17 mouse cellular contexts compared by ENCODE assay signal in genomic region chr9:84055125-84055807, GRCm38 (mm10).
DNase-seq lines count a peak whose midpoint lies in the region; ATAC-seq and TF ChIP-seq lines count a peak whose summit lies in the region.
"Had no signal": no experiment of that assay in that cellular context is flagged by ENCODE, and none has a peak within 500 bp of the region (broad histone marks: within the 10 kb centered on the region; RNA-seq: fewer than 3 reads in every experiment).

No protein-coding gene starts in this region.

- no peak overlapping the region for H3K9ac ChIP-seq in forebrain, embryonic 11.5 days (ENCODE audit: low read length)
- H3K9ac ChIP-seq in forebrain, embryonic 13.5 days: no peak overlapping the region
- H3K9ac ChIP-seq in hindbrain, embryonic 15.5 days: no peak overlapping the region
- H3K9ac ChIP-seq in midbrain, postnatal 0 days (replicated peaks; ENCODE audit: low read length, poor library complexity, severe bottlenecking): no peak overlapping the region
- H3K9ac ChIP-seq: embryonic facial prominence, embryonic 12.5 days had no signal

- ATAC-seq in forebrain, embryonic 11.5 days (replicated peaks; ENCODE audit: low FRiP score): 0 out of 2 replicates have a peak, but pooled peaks have one; percentile 49
- peak; percentile 53; the same call in 1 of the 2 replicates for ATAC-seq in forebrain, embryonic 13.5 days
- peak; percentile 66; the same call in 1 of the 2 replicates for ATAC-seq in hindbrain, embryonic 15.5 days (ENCODE audit: low FRiP score, low read depth)
- peak; percentile 74 for ATAC-seq in midbrain, postnatal 0 days (ENCODE audit: low FRiP score)
- no peak for ATAC-seq in erythroblast, adult 5-6 weeks (replicated peaks; ENCODE audit: low FRiP score, poor library complexity, severe bottlenecking)

- no peaks in the 10 kb centered on the region for H3K9me3 ChIP-seq in forebrain, embryonic 11.5 days (ENCODE audit: control insufficient read depth, low read length)
- no peaks in the 10 kb centered on the region for H3K9me3 ChIP-seq in forebrain, embryonic 10.5 days
- no peaks in the 10 kb centered on the region for H3K9me3 ChIP-seq in forebrain, embryonic 13.5 days (replicated peaks)
- H3K9me3 ChIP-seq in hindbrain, embryonic 15.5 days: no peaks in the 10 kb centered on the region
- H3K9me3 ChIP-seq in midbrain, postnatal 0 days (ENCODE audit: low read length): no peaks in the 10 kb centered on the region
- H3K9me3 ChIP-seq: embryonic facial prominence, embryonic 12.5 days had no signal

- WGBS in forebrain, embryonic 11.5 days: 84% methylated on average over 7 of the region's 7 CpGs
- 90% methylated on average over 7 of the region's 7 CpGs for WGBS in forebrain, embryonic 10.5 days
- 73% methylated on average over 7 of the region's 7 CpGs for WGBS in forebrain, embryonic 13.5 days
- 64% methylated on average over 7 of the region's 7 CpGs for WGBS in hindbrain, embryonic 15.5 days
- 54% methylated on average over 7 of the region's 7 CpGs for WGBS in midbrain, postnatal 0 days

- H3K4me1 ChIP-seq in forebrain, embryonic 11.5 days (replicated peaks; ENCODE audit: control insufficient read depth, insufficient read depth, low read length): no peaks in the 10 kb centered on the region
- peaks cover 3% of the 10 kb centered on the region; the same call in 1 of the 2 replicates for H3K4me1 ChIP-seq in forebrain, embryonic 10.5 days
- no peaks in the 10 kb centered on the region for H3K4me1 ChIP-seq in forebrain, embryonic 13.5 days
- H3K4me1 ChIP-seq in hindbrain, embryonic 15.5 days (replicated peaks): 0 out of 2 replicates have a peak, but pooled peaks cover 4% of the 10 kb centered on the region
- no peaks in the 10 kb centered on the region for H3K4me1 ChIP-seq in midbrain, postnatal 0 days (ENCODE audit: insufficient read depth, low read length)

- no peaks in the 10 kb centered on the region for H3K36me3 ChIP-seq in forebrain, embryonic 11.5 days (ENCODE audit: control insufficient read depth, insufficient read depth, low read length)
- H3K36me3 ChIP-seq in forebrain, embryonic 10.5 days (replicated peaks): no peaks in the 10 kb centered on the region
- H3K36me3 ChIP-seq in forebrain, embryonic 13.5 days (ENCODE audit: poor library complexity, severe bottlenecking): no peaks in the 10 kb centered on the region
- H3K36me3 ChIP-seq in hindbrain, embryonic 15.5 days: no peaks in the 10 kb centered on the region
- no peaks in the 10 kb centered on the region for H3K36me3 ChIP-seq in midbrain, postnatal 0 days (ENCODE audit: insufficient read depth, low read length)
- H3K36me3 ChIP-seq: embryonic facial prominence, embryonic 12.5 days had no signal

- DNase-seq in forebrain, embryonic 11.5 days (ENCODE audit: low spot score): no peak
- DNase-seq in forebrain, embryonic 10.5 days (ENCODE audit: extremely low spot score, low spot score): no peak
- peak; percentile 46 for DNase-seq in midbrain, postnatal 0 days (ENCODE audit: low spot score)
- DNase-seq in thymus, postnatal 4 days: no peak
- no peak for DNase-seq in embryo, embryonic 11 days
- DNase-seq: adrenal gland, postnatal 10 days; cerebellum, adult 18-20 months; cerebellum, postnatal 36 days; gastrocnemius, postnatal 10 days; kidney, adult 8-10 months; kidney, postnatal 25 days; lung, postnatal 14 days; thymus, postnatal 25 days had no signal

- H3K27ac ChIP-seq in forebrain, embryonic 11.5 days (ENCODE audit: low read depth, low read length): no peak overlapping the region
- H3K27ac ChIP-seq in forebrain, embryonic 10.5 days: no peak overlapping the region
- H3K27ac ChIP-seq in forebrain, embryonic 13.5 days: no peak overlapping the region
- H3K27ac ChIP-seq in hindbrain, embryonic 15.5 days (replicated peaks): no peak overlapping the region
- H3K27ac ChIP-seq in midbrain, postnatal 0 days (ENCODE audit: low read depth, low read length): no peak overlapping the region
- H3K27ac ChIP-seq: embryonic facial prominence, embryonic 12.5 days had no signal

- H3K4me3 ChIP-seq in forebrain, embryonic 11.5 days (ENCODE audit: low read depth, low read length): no peak overlapping the region
- H3K4me3 ChIP-seq in forebrain, embryonic 10.5 days: no peak overlapping the region
- no peak overlapping the region for H3K4me3 ChIP-seq in forebrain, embryonic 13.5 days
- no peak overlapping the region for H3K4me3 ChIP-seq in hindbrain, embryonic 15.5 days
- H3K4me3 ChIP-seq in midbrain, postnatal 0 days (ENCODE audit: low read depth, low read length): no peak overlapping the region
- H3K4me3 ChIP-seq: embryonic facial prominence, embryonic 12.5 days had no signal

- no peak overlapping the region for H3K4me2 ChIP-seq in forebrain, embryonic 11.5 days (ENCODE audit: low read depth, low read length, severe bottlenecking)
- no peak overlapping the region for H3K4me2 ChIP-seq in forebrain, embryonic 13.5 days
- no peak overlapping the region for H3K4me2 ChIP-seq in hindbrain, embryonic 15.5 days
- H3K4me2 ChIP-seq in midbrain, postnatal 0 days (ENCODE audit: low read depth, low read length, poor library complexity, severe bottlenecking): no peak overlapping the region
- H3K4me2 ChIP-seq: embryonic facial prominence, embryonic 12.5 days had no signal

- no peak for TF ChIP-seq CTCF in midbrain, postnatal 0 days (IDR thresholded peaks at IDR 0.05)

- no peaks in the 10 kb centered on the region for H3K27me3 ChIP-seq in forebrain, embryonic 11.5 days (ENCODE audit: control insufficient read depth, insufficient read depth, low read length)
- H3K27me3 ChIP-seq in forebrain, embryonic 10.5 days (ENCODE audit: poor library complexity, severe bottlenecking): no peaks in the 10 kb centered on the region
- H3K27me3 ChIP-seq in forebrain, embryonic 13.5 days: no peaks in the 10 kb centered on the region
- H3K27me3 ChIP-seq in hindbrain, embryonic 15.5 days: no peaks in the 10 kb centered on the region
- H3K27me3 ChIP-seq in midbrain, postnatal 0 days (ENCODE audit: insufficient read depth, low read length): no peaks in the 10 kb centered on the region
- H3K27me3 ChIP-seq: embryonic facial prominence, embryonic 12.5 days had no signal
